Mouse (Mus musculus): Measurements from ENCODE around the gene Psmc1.

The Psmc1 gene

GRCm38 (mm10) chr12:100126968-100127865 is 17.3 kb downstream of the Psmc1 start:
- no peak for DNase-seq

- DNase-seq, result no peak
These were observed 18.0 kb downstream of the Psmc1 start for GRCm38 (mm10) chr12:100127866-100128480.

GRCm38 (mm10) chr12:100128522-100128921 is 18.6 kb downstream of the Psmc1 start:
- no peak for DNase-seq

GRCm38 (mm10) chr12:100128961-100129360 is 19.0 kb downstream of the Psmc1 start:
- DNase-seq, result no peak

- no peak for DNase-seq
These were observed 21.2 kb downstream of the Psmc1 start for GRCm38 (mm10) chr12:100131167-100131566.

GRCm38 (mm10) chr12:100131655-100132054 is 21.7 kb downstream of the Psmc1 start:
- peak; percentile 81 for DNase-seq

- DNase-seq, result no peak
These were observed 24.5 kb downstream of the Psmc1 start for GRCm38 (mm10) chr12:100134395-100134936.

GRCm38 (mm10) chr12:100135117-100135516 is 25.2 kb downstream of the Psmc1 start:
- DNase-seq, result no peak

- DNase-seq, result no peak
These were observed 33.0 kb downstream of the Psmc1 start for GRCm38 (mm10) chr12:100142848-100143523.

- no peak for DNase-seq
These were observed 33.8 kb downstream of the Psmc1 start for GRCm38 (mm10) chr12:100143737-100144136.

- no peak for DNase-seq
These were observed 34.3 kb downstream of the Psmc1 start for GRCm38 (mm10) chr12:100144269-100144668.

GRCm38 (mm10) chr12:100152466-100152865 is 42.5 kb downstream of the Psmc1 start:
- no peak for DNase-seq

GRCm38 (mm10) chr12:100159261-100159975 is 49.5 kb downstream of the Psmc1 start, which contains the start of gene Nrde2:
TSS of gene Nrde2 (minus strand) at chr12:100159653.
- peak; percentile 83 for DNase-seq

- no peak for DNase-seq
These were observed 55.1 kb downstream of the Psmc1 start for GRCm38 (mm10) chr12:100164991-100165500.

- DNase-seq, result peak; percentile 62
These were observed 56.2 kb downstream of the Psmc1 start for GRCm38 (mm10) chr12:100166177-100166576.

GRCm38 (mm10) chr12:100166939-100167338 is 57.0 kb downstream of the Psmc1 start:
- DNase-seq, result peak; percentile 36

GRCm38 (mm10) chr12:100167502-100167901 is 57.5 kb downstream of the Psmc1 start:
- no peak for DNase-seq

- DNase-seq, result no peak
These were observed 58.2 kb downstream of the Psmc1 start for GRCm38 (mm10) chr12:100167931-100168871.

- no peak for DNase-seq
These were observed 62.5 kb downstream of the Psmc1 start for GRCm38 (mm10) chr12:100172481-100172880.
